8 mouse cellular contexts compared by ENCODE assay signal in the genomic region with DNA sequence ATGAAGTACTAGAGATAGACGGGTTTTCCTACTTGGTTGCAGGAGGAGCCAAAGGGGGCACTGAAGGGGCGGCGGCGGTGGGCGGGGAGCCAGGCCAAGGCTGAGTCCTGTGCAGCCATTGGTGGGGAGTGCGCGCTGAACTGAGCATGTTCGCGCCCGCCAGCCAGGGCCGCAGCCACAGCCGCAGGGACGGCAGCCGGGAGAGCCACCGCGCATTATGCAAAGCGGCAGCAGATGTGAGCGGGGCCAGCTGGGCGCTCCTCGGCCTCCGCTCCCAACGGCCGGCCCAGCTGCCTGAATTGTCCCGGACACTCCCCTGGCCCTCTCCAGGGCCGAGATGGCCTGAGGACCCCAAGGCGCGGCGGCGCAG. TPM values are rescaled to one million over a fixed set of nuclear protein-coding genes. Genes with fewer than 3 reads are reported as not detected.
DNase-seq lines count a peak whose midpoint lies in the region; ATAC-seq and TF ChIP-seq lines count a peak whose summit lies in the region.

Gene Fmn2, plus strand, starts transcription at position 165 of the 370 bp plus-strand sequence.

- peak within 1 kb of the TSS; percentile 95 for H3K4me3 ChIP-seq in cerebellum, adult 2 months (replicated peaks; ENCODE audit: insufficient read depth, low read depth, low read length)
- H3K4me3 ChIP-seq in forebrain, postnatal 0 days (ENCODE audit: low read depth, low read length): peak within 1 kb of the TSS; percentile 66
- H3K4me3 ChIP-seq in left cerebral cortex, adult 2 months: peak within 1 kb of the TSS; percentile 92

- no peak for TF ChIP-seq CTCF in cerebellum, adult 2 months (IDR thresholded peaks at IDR 0.05; ENCODE audit: borderline replicate concordance, insufficient read depth, low read depth, low read length)
- peak; percentile 23; the same call in 1 of the 2 replicates for TF ChIP-seq CTCF in forebrain, postnatal 0 days (IDR thresholded peaks at IDR 0.05; ENCODE audit: low read depth)
- no peak; the same call in 1 of the 2 replicates for TF ChIP-seq CTCF in left cerebral cortex, adult 2 months (IDR thresholded peaks at IDR 0.05)

- intact Hi-C loops in heart, postnatal 36 days (cut with DNase I): no loop called here
- intact Hi-C loops in left cerebral cortex, adult 2 months (cut with DNase I): loop anchor here (2.0 kb wide), 1 partner anchor 55 kb away; no protein-coding TSS in a partner anchor

- H3K36me3 ChIP-seq in forebrain, postnatal 0 days (ENCODE audit: insufficient read depth): no peaks in the 10 kb centered on the region

- no peaks in the 10 kb centered on the region for H3K9me3 ChIP-seq in forebrain, postnatal 0 days (ENCODE audit: low read length)

- peak; percentile 81 for TF ChIP-seq POLR2A in cerebellum, adult 2 months (IDR thresholded peaks at IDR 0.05; ENCODE audit: borderline replicate concordance, insufficient read depth, low read length)

- H3K27me3 ChIP-seq in cerebellum, adult 2 months (ENCODE audit: control insufficient read depth, insufficient read depth, low read length): no peaks in the 10 kb centered on the region
- H3K27me3 ChIP-seq in forebrain, postnatal 0 days (ENCODE audit: insufficient read depth, low read length): no peaks in the 10 kb centered on the region

- peak; percentile 48 to 73 for DNase-seq in adrenal gland, adult (ENCODE audit: inconsistent age in 2 of 2, low spot score in 1 of 2)
- DNase-seq in cerebellum, adult 2 months: peak; percentile 83
- DNase-seq in forebrain, postnatal 0 days: peak; percentile 86
- DNase-seq in heart, postnatal 36 days: peak; percentile 19
- DNase-seq in left cerebral cortex, adult 2 months (ENCODE audit: extremely low spot score in 1 of 2, low spot score in 2 of 2): peak; percentile 87 to 88
- peak; percentile 93 to 94 for DNase-seq in right cerebral cortex, postnatal 10 days (ENCODE audit: low spot score in 2 of 2)
- no peak for DNase-seq in urinary bladder, postnatal 25 days (ENCODE audit: low spot score)

- peak within 1 kb of the TSS; percentile 88 for H3K9ac ChIP-seq in forebrain, postnatal 0 days

- under 1% methylated on average over 29 of the region's 29 CpGs for WGBS in cerebellum, adult 2 months
- 1% methylated on average over 29 of the region's 29 CpGs for WGBS in forebrain, postnatal 0 days

- H3K27ac ChIP-seq in cerebellum, adult 2 months (ENCODE audit: insufficient read depth, low read length): peak within 1 kb of the TSS; percentile 2
- H3K27ac ChIP-seq in forebrain, postnatal 0 days (ENCODE audit: low read depth, low read length): peak within 1 kb of the TSS; percentile 86
- peak within 1 kb of the TSS; percentile 95 for H3K27ac ChIP-seq in left cerebral cortex, adult 2 months

- H3K4me2 ChIP-seq in forebrain, postnatal 0 days (ENCODE audit: low read depth): peak within 1 kb of the TSS; percentile 85

- no peaks in the 10 kb centered on the region for H3K4me1 ChIP-seq in cerebellum, adult 2 months (ENCODE audit: control insufficient read depth, insufficient read depth, low read length)
- peaks cover 12% of the 10 kb centered on the region for H3K4me1 ChIP-seq in forebrain, postnatal 0 days (ENCODE audit: insufficient read depth)

- ATAC-seq in forebrain, postnatal 0 days: peak; percentile 92
- peak; percentile 36 for ATAC-seq in megakaryocyte, adult 5-6 weeks (ENCODE audit: poor library complexity, severe bottlenecking)

RNA-seq across cellular contexts. Expression of gene Fmn2, which starts in this region (rescaled TPM):
- polyA plus RNA-seq in cerebellum, adult 2 months (2012; rRNA removed): 24.3 and 25.5 TPM in 2 replicates
- 13.9 and 21.3 TPM in 2 replicates for total RNA-seq in forebrain, postnatal 0 days (2014; rRNA removed)
- polyA plus RNA-seq in forebrain, postnatal 0 days (2015; fragmentation: Nextera tagmentation; extraction: Ambion mirVana): 4.3 and 5.9 TPM in 2 replicates
- total RNA-seq in heart, postnatal 36 days (2021): under 1 TPM; 0.11 to 0.43 TPM
- 10 to 100 TPM; 81.5 to 87.0 TPM for total RNA-seq in left cerebral cortex, adult 2 months (2021)
- total RNA-seq in megakaryocyte, adult 5-6 weeks (2015): not detected in 2 replicates
- not detected in 2 replicates for total RNA-seq in megakaryocyte, adult 5-6 weeks (2017)

Comparison
In these comparisons a context has a peak if more than half of its experiments do, and no peak if none do; other contexts are left out.
1. RNA of gene Fmn2 (total RNA-seq): 81.5 to 87.0 TPM in left cerebral cortex, adult 2 months and 13.9 to 21.3 TPM in forebrain, postnatal 0 days; 0.11 to 0.43 TPM in heart, postnatal 36 days and not detected in megakaryocyte, adult 5-6 weeks; every median in the first group is over 10 times any median in the second.
2. Peak in DNase-seq in heart, postnatal 36 days; RNA of the gene not detected or under 1 TPM.
3. Peak in ATAC-seq in megakaryocyte, adult 5-6 weeks; RNA of the gene not detected or under 1 TPM.
4. H3K27ac ChIP-seq: peak in every context shown above with its lines; median percentile 95 in left cerebral cortex, adult 2 months; 86 in forebrain, postnatal 0 days; 2 in cerebellum, adult 2 months.
5. Peak in every context shown above with its lines, with median percentiles within 50 percentile points of each other: H3K4me3 ChIP-seq.